Mouse (Mus musculus) spleen, postnatal 4 days (tissue): ENCODE measurements around the gene Mtap.

Experiments used
- DNase-seq, 2 experiments: peaks; one replicate each; pipeline ENCODE4 v3.0.0; 2022; ENCODE audit warnings: low spot score in 2 of 2

Gene Mtap

DNA sequence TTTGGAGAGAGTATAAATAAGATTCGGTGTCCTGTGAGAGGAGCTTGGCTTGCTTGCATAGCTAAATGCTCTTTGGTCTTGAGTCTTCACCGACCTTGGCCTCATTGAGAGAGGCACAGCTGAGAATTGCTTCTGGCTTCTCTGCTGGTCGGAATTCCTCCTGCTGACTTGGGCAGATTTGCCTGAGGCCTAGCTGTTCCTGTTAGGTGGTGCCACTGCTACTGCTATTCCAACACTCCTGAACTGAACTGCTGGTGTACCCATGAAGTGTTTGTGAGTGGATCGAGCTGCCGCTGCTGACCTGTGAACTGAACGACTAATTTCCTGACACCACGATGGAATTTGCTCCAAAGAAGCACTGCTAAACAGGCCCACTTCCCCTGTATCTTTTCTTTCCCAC is 73.4 kb downstream of the Mtap start:
- no peak for DNase-seq

DNA sequence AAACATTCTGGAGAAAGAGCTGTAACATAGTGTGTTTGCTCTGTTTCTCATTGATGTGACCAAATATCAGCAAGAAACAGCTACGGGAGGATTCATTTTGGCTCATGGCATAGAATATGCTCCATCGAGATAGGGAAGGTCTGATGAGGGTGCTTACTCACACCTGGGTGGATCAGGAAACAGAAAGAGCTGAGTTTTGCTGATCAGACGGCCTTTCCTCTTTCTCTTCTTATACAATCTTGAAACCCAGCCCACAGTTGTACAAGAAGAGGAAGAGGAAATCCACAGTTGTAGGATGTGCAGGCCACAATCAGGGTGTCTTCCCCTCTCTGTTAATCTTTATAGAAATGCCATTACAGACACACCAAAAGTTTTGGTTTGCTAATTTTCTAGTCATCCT is 75.3 kb downstream of the Mtap start:
- no peak for DNase-seq
